In the genomic region with DNA sequence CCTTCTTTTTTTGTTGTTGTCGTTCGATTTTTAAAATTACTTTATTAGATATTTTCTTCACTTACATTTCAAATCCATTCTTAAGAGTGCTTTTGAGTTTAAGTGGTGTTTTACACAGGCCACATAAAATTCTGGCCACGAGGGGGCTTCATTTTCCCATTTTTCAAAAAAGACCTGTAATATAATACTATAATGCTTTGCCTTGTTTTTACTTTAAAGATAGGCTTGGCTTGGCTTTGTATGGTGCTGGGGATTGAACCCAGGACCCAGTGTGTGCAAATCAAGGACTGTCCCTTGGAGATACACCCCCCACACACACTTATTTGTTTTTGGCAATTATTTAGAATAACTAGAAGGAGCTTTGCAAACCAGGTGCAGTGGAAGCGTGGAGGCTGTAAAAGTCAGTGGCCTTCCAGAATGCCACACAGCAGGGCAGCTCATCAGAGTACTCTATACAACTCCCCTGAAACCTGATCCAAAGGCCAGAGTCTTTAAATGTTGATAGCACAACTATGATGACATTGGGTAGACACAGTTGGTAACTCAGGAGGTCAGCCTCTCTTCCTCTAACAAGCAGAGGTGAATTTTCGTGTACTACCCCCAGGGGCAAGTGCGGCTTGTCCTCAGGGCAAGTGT, we compare ENCODE assay signal across 9 mouse cellular contexts. TPM values are rescaled to one million over a fixed set of nuclear protein-coding genes. Genes with fewer than 3 reads are reported as not detected.
A peak's percentile ranks its signal among the peaks of the same experiment; 100 is the strongest.
DNase-seq lines count a peak whose midpoint lies in the region; ATAC-seq and TF ChIP-seq lines count a peak whose summit lies in the region.
"Had no signal": no experiment of that assay in that cellular context is flagged by ENCODE, and none has a peak within 500 bp of the region (broad histone marks: within the 10 kb centered on the region; RNA-seq: fewer than 3 reads in every experiment).

No protein-coding gene starts in this region.

- no peaks in the 10 kb centered on the region for H3K27me3 ChIP-seq in lung, embryonic 14.5 days (ENCODE audit: insufficient read depth, low read length)

- DNase-seq in A20 (ENCODE audit: low read depth, low spot score) (peak; percentile 63), ES-CJ7 (ENCODE audit: low read depth, low spot score) (peak; percentile 10)
- peak; percentile 72 for DNase-seq in cerebellum, adult 9-10 months
- DNase-seq in heart, postnatal 36 days: peak; percentile 74 to 80
- DNase-seq in kidney, postnatal 4 days: peak; percentile 78 to 79
- DNase-seq in lung, embryonic 14.5 days: peak; percentile 92
- peak; percentile 19 for DNase-seq in retina, postnatal 7 days (ENCODE audit: low read depth, low spot score)
- DNase-seq in c-Kit-positive CD71-positive TER-119-positive erythroid progenitor cells, embryonic 14.5 days (ENCODE audit: low spot score): no peak

- TF ChIP-seq CTCF in lung, embryonic 14.5 days (IDR thresholded peaks at IDR 0.05; ENCODE audit: low read depth): peak; percentile 55

- no peaks in the 10 kb centered on the region for H3K36me3 ChIP-seq in lung, embryonic 14.5 days (ENCODE audit: insufficient read depth)

- no peaks in the 10 kb centered on the region for H3K4me1 ChIP-seq in lung, embryonic 14.5 days (ENCODE audit: insufficient read depth)

- H3K4me3 ChIP-seq in lung, embryonic 14.5 days (ENCODE audit: low read depth, low read length): no peak overlapping the region

- ATAC-seq in lung, embryonic 14.5 days (ENCODE audit: insufficient read depth): peak; percentile 79; the same call in 1 of the 2 replicates

- 59% methylated on average over 6 of the region's 6 CpGs for WGBS in lung, embryonic 14.5 days

- no peak overlapping the region for H3K27ac ChIP-seq in lung, embryonic 14.5 days (ENCODE audit: low read depth)
- H3K27ac ChIP-seq: macrophage had no signal

- intact Hi-C loops in heart, postnatal 36 days (cut with DNase I): loop anchor here (1.0 to 5.0 kb wide), 2 partner anchors 170 to 281 kb away; a partner anchor contains a TSS

- H3K9me3 ChIP-seq in lung, embryonic 14.5 days (ENCODE audit: low read depth, low read length): no peaks in the 10 kb centered on the region

- H3K9ac ChIP-seq in lung, embryonic 14.5 days: no peak overlapping the region

- no peak overlapping the region for H3K4me2 ChIP-seq in lung, embryonic 14.5 days

RNA-seq across cellular contexts. Expression of a gene that starts 44.4 kb away (rescaled TPM):
- 1 to 10 TPM; 1.7 to 2.4 TPM for total RNA-seq in heart, postnatal 36 days (2021)
- polyA plus RNA-seq in lung, embryonic 14.5 days (2014; fragmentation: Nextera tagmentation; extraction: Ambion mirVana): 5.3 and 5.4 TPM in 2 replicates
- polyA plus RNA-seq: macrophage had no signal
